Mouse (Mus musculus) Patski (cell line): Measurements from ENCODE around the gene Fbxl16. TPM values are rescaled to one million over a fixed set of nuclear protein-coding genes. Genes with fewer than 3 reads are reported as not detected.
"Not testable (repeated sequence)": the region's sequence is repeated elsewhere in the genome, so short reads cannot be mapped to it uniquely, and the experiment has no call there.

Source experiments
- ATAC-seq: fragments of 100-300 bp; one replicate; pipeline ENCODE4 v1.8.0; 2021
- CTCF ChIA-PET: fragments of 350-600 bp; sonication (Branson Sonifier 250); formaldehyde crosslinking; loops from one replicate; lab custom pipeline; 2022; ENCODE audit warnings: inconsistent platforms; lab: Charles Lee
- POLR2A ChIA-PET: fragments of 350-600 bp; sonication (Branson Sonifier 250); formaldehyde crosslinking; loops from one replicate; lab custom pipeline; 2022; ENCODE audit warnings: antibody characterized with exemption, inconsistent platforms; lab: Charles Lee
- DNase-seq: peaks from one replicate; pipeline ENCODE4 v3.0.0-alpha.2; 2011; ENCODE audit warnings: low read depth, low spot score
- H3K27me3 ChIP-seq: fragments of 371-371 bp; one replicate; pipeline ENCODE4 v1.5.1; 2021
- CTCF ChIP-seq: fragments of 100-300 bp; IDR thresholded peaks from one replicate; pipeline ENCODE4 v1.5.1; 2021
- in situ Hi-C: fragments of 300-500 bp; cut with MboI; formaldehyde crosslinking; loops from 3 replicates; pipeline ENCODE4 v1.11.1; 2018; ENCODE audit warnings: low pct_unique_long_range_greater_than_20kb, mixed read lengths
- polyA plus RNA-seq: library from polyadenylated mRNA; unstranded; gene quantifications from one replicate; pipeline ENCODE4 v1.2.3, GENCODE M21; 2021

Fbxl16 gene
- polyA plus RNA-seq, 1 experiment from 2014 or later, result 4.0 TPM

- no peak for ATAC-seq
- no peak for DNase-seq
- CTCF ChIA-PET, result interaction anchor here (1.7 kb wide), 1 partner anchor 10 kb away, joined by 4 read pairs; no protein-coding TSS in a partner anchor
- POLR2A ChIA-PET, result interaction anchor here (1.1 kb wide), 1 partner anchor 21 kb away, joined by 5 read pairs; the partner anchor contains the start of gene Narfl
- H3K27me3 ChIP-seq, result no peaks in the 10 kb centered on the region
- in situ Hi-C loops, result no loop called here
- TF ChIP-seq CTCF, result no peak
Observed at GRCm38 (mm10) chr17:25794998-25795397, 13.9 kb upstream of the Fbxl16 start.

- no peak for TF ChIP-seq CTCF
- in situ Hi-C loops, result no loop called here
- POLR2A ChIA-PET, result no interaction called here
- no peaks in the 10 kb centered on the region for H3K27me3 ChIP-seq
- CTCF ChIA-PET, result interaction anchor here (1.7 kb wide), 1 partner anchor 11 kb away, joined by 4 read pairs; no protein-coding TSS in a partner anchor
- ATAC-seq (no peak), DNase-seq (no peak)
Observed at GRCm38 (mm10) chr17:25795609-25796092, 13.2 kb upstream of the Fbxl16 start, which contains the start of gene AC134908.4. TSS of gene AC134908.4 (minus strand) at chr17:25795659.

- DNase-seq (no peak), ATAC-seq (no peak)
- in situ Hi-C loops, result no loop called here
- H3K27me3 ChIP-seq, result no peaks in the 10 kb centered on the region
- CTCF ChIA-PET, result no interaction called here
- TF ChIP-seq CTCF, result no peak
- POLR2A ChIA-PET, result interaction anchor here (1.5 kb wide), 1 partner anchor 13 kb away, joined by 4 read pairs; the partner anchor contains the start of gene Fbxl16
Observed at GRCm38 (mm10) chr17:25796211-25796771, 12.6 kb upstream of the Fbxl16 start.

DNA sequence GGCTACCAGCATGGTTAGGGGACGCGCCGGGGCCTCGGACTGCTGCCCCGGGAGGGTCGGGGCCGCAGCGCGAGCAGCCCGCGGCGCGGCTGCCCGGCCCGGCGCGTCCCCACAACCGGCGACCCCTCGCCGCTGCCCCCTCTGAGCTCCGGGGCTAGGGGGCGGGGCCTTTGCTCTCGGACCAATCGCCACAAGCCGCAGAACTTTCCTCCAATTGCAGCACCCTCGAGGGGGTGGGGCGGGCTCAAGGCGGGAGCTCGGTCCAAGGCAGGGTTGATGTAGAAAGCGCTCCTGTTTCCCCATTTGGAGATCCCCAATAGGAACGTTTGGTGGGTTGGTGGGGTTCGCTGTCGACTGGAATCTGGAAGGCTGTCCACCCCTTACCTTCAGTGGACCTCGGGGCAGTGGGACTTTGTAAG, 11.9 kb upstream of the Fbxl16 start, which contains the start of gene Metrn:
Gene Metrn (minus strand): TSS at position 186 of the 419 bp plus-strand sequence.
- CTCF ChIA-PET, result interaction anchor here (0.7 kb wide), 1 partner anchor 23 kb away, joined by 3 read pairs; the partner anchor contains the start of gene Narfl
- no peak for DNase-seq
- POLR2A ChIA-PET, result interaction anchor here (1.5 kb wide), 1 partner anchor 12 kb away, joined by 4 read pairs; the partner anchor contains the start of gene Fbxl16
- in situ Hi-C loops, result no loop called here
- no peaks in the 10 kb centered on the region for H3K27me3 ChIP-seq
- no peak for TF ChIP-seq CTCF
- ATAC-seq, result peak; percentile 84

GRCm38 (mm10) chr17:25801029-25801428, 7.9 kb upstream of the Fbxl16 start:
- CTCF ChIA-PET, result interaction anchor here (0.6 to 2.3 kb wide), 11 partner anchors 10 to 73 kb away, joined by 3 to 11 read pairs (median 6); partner anchors contain the start of genes Chtf18, Fam173a, Haghl and Narfl
- no peak for TF ChIP-seq CTCF
- ATAC-seq (peak; percentile 44), DNase-seq (no peak)
- POLR2A ChIA-PET, result interaction anchor here (0.7 kb wide), 1 partner anchor 403 kb away, joined by 3 read pairs; no protein-coding TSS in a partner anchor
- in situ Hi-C loops, result loop anchor here (5.0 kb wide), 2 partner anchors 34 to 69 kb away; no protein-coding TSS in a partner anchor
- no peaks in the 10 kb centered on the region for H3K27me3 ChIP-seq

GRCm38 (mm10) chr17:25802825-25803517, 5.9 kb upstream of the Fbxl16 start:
- TF ChIP-seq CTCF, result no peak
- POLR2A ChIA-PET, result interaction anchor here (0.6 to 1.5 kb wide), 5 partner anchors 11 to 230 kb away, joined by 3 to 7 read pairs (median 4); partner anchors contain the start of genes Narfl and Rhot2
- CTCF ChIA-PET, result interaction anchor here (0.7 to 2.3 kb wide), 3 partner anchors 40 to 71 kb away, joined by 3 to 9 read pairs (median 4); no protein-coding TSS in a partner anchor
- in situ Hi-C loops, result loop anchor here (5.0 kb wide), 2 partner anchors 36 to 71 kb away; no protein-coding TSS in a partner anchor
- ATAC-seq (peak; percentile 61), DNase-seq (no peak)
- no peaks in the 10 kb centered on the region for H3K27me3 ChIP-seq

DNA sequence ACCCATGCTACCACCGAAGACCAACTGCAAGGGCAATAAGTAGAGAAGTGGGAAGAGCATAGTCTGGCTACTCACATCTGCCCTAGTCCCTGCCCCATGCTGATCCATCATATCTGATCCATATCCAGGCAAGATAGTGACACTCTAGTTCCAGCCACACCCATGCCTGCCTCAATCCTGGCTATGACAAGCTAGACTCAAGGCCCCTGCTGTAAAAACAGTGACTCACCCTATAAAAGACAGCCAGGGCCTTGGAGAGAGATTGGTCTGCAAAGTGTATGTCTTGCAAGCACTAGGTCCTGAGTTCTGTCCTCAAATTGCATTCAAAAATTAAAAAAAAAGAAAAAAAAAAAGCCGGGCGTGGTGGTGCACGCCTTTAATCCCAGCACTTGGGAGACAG, 2.4 kb upstream of the Fbxl16 start:
- DNase-seq, result no peak

GRCm38 (mm10) chr17:25807452-25807851, 1.4 kb upstream of the Fbxl16 start:
- POLR2A ChIA-PET, DNase-seq, in situ Hi-C loops, ATAC-seq, CTCF ChIA-PET: not testable (repeated sequence)
- H3K27me3 ChIP-seq, result peaks cover 11% of the 10 kb centered on the region

More for the DNA sequence above, 2.4 kb upstream of the Fbxl16 start:
- in situ Hi-C loops, result no loop called here
- CTCF ChIA-PET, result no interaction called here
- no peak for TF ChIP-seq CTCF
- POLR2A ChIA-PET, result no interaction called here
- ATAC-seq, result no peak
- H3K27me3 ChIP-seq, result peaks cover 11% of the 10 kb centered on the region

- in situ Hi-C loops, result no loop called here
- TF ChIP-seq CTCF, result no peak
- H3K27me3 ChIP-seq, result peaks cover 11% of the 10 kb centered on the region
- ATAC-seq, result no peak
- CTCF ChIA-PET, result no interaction called here
- POLR2A ChIA-PET, result interaction anchor here (1.4 to 1.5 kb wide), 2 partner anchors 11 to 25 kb away, joined by 4 read pairs; partner anchors contain the start of genes Metrn and Stub1
- no peak for DNase-seq
Observed at GRCm38 (mm10) chr17:25808028-25808427, 857 bp upstream of the Fbxl16 start.

- CTCF ChIA-PET, result no interaction called here
- in situ Hi-C loops, result no loop called here
- TF ChIP-seq CTCF, result no peak
- no peak for ATAC-seq
- no peak for DNase-seq
- H3K27me3 ChIP-seq, result peaks cover 11% of the 10 kb centered on the region
- POLR2A ChIA-PET, result interaction anchor here (1.4 to 1.5 kb wide), 2 partner anchors 13 to 24 kb away, joined by 4 read pairs; partner anchors contain the start of genes Metrn and Stub1
Observed at GRCm38 (mm10) chr17:25809606-25810340, 888 bp downstream of the Fbxl16 start.
